Mouse (Mus musculus): ENCODE measurements around the gene Wdr25. TPM values are rescaled to one million over a fixed set of nuclear protein-coding genes. Genes with fewer than 3 reads are reported as not detected.

The Wdr25 gene
- total RNA-seq, 1 experiment from 2014 or later: 3.0 TPM

Other genes with a start within 250 kb of the Wdr25 start
- 0.21 to 0.29 TPM in 2 of 3 replicates, not detected in the other for gene Degs2, start 191.3 kb upstream of the Wdr25 start, total RNA-seq (2017)
- 51.4 to 60.9 TPM (median 60.3 TPM) in 3 replicates for gene Yy1, start 100.7 kb upstream of the Wdr25 start, total RNA-seq (2017)
- gene Slc25a29, start 57.7 kb upstream of the Wdr25 start, total RNA-seq (2017): 0.11 to 1.8 TPM in 2 of 3 replicates, not detected in the other
- gene Slc25a47, start 57.6 kb upstream of the Wdr25 start, total RNA-seq (2017): 0.48 to 1.3 TPM in 2 of 3 replicates, not detected in the other
- gene Wars, start 543 bp downstream of the Wdr25 start, total RNA-seq (2017): 42.0 to 59.0 TPM (median 59.0 TPM) in 3 replicates
- 0.49 TPM in 1 of 3 replicates, not detected in the others for gene Begain, start 174.6 kb downstream of the Wdr25 start, total RNA-seq (2017)

Measured in monocyte, adult 5-6 weeks (primary cell).